Mouse (Mus musculus) C2C12 (cell line): ENCODE data around the gene Mlana.
A peak's percentile ranks its signal among the peaks of the same experiment; 100 is the strongest.

Experiments used
- CEBPB ChIP-seq: IDR thresholded peaks from one replicate; pipeline ENCODE4 v1.6.1; 2011; ENCODE audit warnings: low read depth, mild to moderate bottlenecking, control low read depth, moderate library complexity
- CTCF ChIP-seq: IDR thresholded peaks from one replicate; pipeline ENCODE4 v1.5.1; 2011; ENCODE audit not compliant: control insufficient read depth, insufficient read depth, insufficient read length
- MYOD1 ChIP-seq: IDR thresholded peaks from one replicate; pipeline ENCODE4 v1.6.1; 2011; ENCODE audit warnings: low read depth; ENCODE audit not compliant: control insufficient read depth, insufficient read length
- MYOG ChIP-seq: IDR thresholded peaks from one replicate; pipeline ENCODE4 v1.6.1; 2011; ENCODE audit not compliant: control insufficient read depth, insufficient read length; ENCODE audit errors: extremely low read depth
- USF1 ChIP-seq: IDR thresholded peaks from one replicate; pipeline ENCODE4 v1.6.1; 2011; ENCODE audit warnings: low read depth, mild to moderate bottlenecking, control low read depth, moderate library complexity

- TF ChIP-seq CTCF, result no peak
- no peak for TF ChIP-seq MYOG
- TF ChIP-seq CEBPB, result no peak
- TF ChIP-seq MYOD1, result peak; percentile 67
- no peak for TF ChIP-seq USF1
These were observed 42.5 kb upstream of the Mlana start for GRCm38 (mm10) chr19:29655148-29655547.
